Mouse (Mus musculus): Measurements from ENCODE around the gene 2210016L21Rik. TPM values are rescaled to one million over a fixed set of nuclear protein-coding genes. Genes with fewer than 3 reads are reported as not detected.
A peak's percentile ranks its signal among the peaks of the same experiment; 100 is the strongest.
"Not testable (repeated sequence)": the region's sequence is repeated elsewhere in the genome, so short reads cannot be mapped to it uniquely, and the experiment has no call there.

The 2210016L21Rik gene
- polyA plus RNA-seq, 1 experiment from 2014 or later: 38.5 TPM

DNA sequence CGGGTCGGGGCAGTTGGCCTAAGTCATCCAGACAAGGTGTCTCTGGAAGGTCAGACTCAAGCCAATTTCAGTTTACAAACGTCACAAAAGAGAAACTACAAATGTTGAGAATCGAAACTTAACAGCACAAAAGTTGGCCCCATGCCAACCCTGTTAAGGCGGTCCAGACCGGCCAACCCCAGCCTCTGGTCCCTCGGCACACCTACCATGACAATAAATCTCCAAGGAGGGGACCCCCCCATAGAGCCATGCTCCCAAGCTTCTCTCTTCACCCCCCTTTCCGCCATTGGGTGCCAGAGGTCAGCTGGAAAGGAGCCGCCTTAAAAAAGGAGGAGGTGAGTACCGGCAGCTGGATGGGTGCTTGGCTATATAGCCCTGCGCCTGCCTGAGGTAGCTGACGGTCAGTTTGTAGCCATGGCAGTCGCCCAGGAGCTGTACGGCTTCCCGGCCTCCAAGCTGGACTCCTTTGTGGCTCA lies 18.9 kb upstream of the 2210016L21Rik start, which contains the start of gene Oasl1:
TSS of gene Oasl1 (plus strand) at position 243 of the 476 bp plus-strand sequence.
- Histone ChIP-seq H3K4me2 (ENCODE audit: low read length) (peak within 1 kb of the TSS; percentile 67), H3K27ac (replicated peaks in 1 of 2; ENCODE audit: control insufficient read depth in 1 of 2, insufficient read depth in 1 of 2, low read depth in 2 of 2, low read length in 2 of 2) (no peak within 1 kb of the TSS), H3K27me3 (ENCODE audit: control insufficient read depth, insufficient read depth, low read length) (no peaks in the 10 kb centered on the region), H3K9ac (ENCODE audit: low read length) (peak within 1 kb of the TSS; percentile 49; the same call in 1 of the 2 replicates), H3K4me3 (ENCODE audit: control insufficient read depth in 1 of 2, insufficient read depth in 1 of 2, low read depth in 1 of 2, low read length in 2 of 2) (peak within 1 kb of the TSS; percentile 31 to 35), H3K9me3 (ENCODE audit: control insufficient read depth, low read length) (0 out of 2 replicates have a peak, but pooled peaks cover 4% of the 10 kb centered on the region), H3K4me1 (ENCODE audit: control insufficient read depth in 2 of 2, insufficient read depth in 2 of 2, low read length in 2 of 2) (peaks cover 3 to 6% of the 10 kb centered on the region in 2 experiments; a peak in 2 of 4 replicates), H3K36me3 (ENCODE audit: control insufficient read depth, insufficient read depth, low read length) (no peaks in the 10 kb centered on the region)
- 36% methylated on average over 15 of the region's 15 CpGs for WGBS
- ATAC-seq (ENCODE audit: insufficient number of reproducible peaks, insufficient read depth, low FRiP score, low read depth): no peak

DNA sequence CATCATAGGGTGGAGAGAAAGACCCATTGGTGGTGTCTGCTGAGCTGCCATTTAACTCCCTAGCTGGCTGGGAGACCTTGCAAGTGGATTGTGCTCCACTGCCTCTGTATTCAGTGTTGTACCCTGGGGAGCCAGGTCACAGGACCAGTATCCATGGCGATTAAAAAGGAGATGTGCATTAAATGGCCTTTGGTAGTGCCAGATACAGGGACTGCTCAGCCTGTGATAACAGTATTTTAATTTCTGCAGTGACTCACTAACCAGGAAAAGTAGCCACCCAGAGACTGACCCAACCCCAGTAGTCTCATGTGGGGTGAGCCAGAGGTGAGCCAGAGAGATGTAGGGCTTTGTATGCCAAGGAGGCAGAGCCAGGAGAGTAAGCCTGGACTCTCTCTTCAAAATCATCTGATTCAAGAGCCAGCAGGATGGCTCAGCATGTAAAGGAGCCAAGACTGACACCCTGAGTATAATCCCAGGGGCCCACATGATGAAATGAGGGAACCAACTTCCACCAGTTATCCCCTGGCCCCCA lies 15.7 kb upstream of the 2210016L21Rik start:
- Histone ChIP-seq H3K4me1 (ENCODE audit: control insufficient read depth in 2 of 2, insufficient read depth in 2 of 2, low read length in 2 of 2) (peaks cover 3 to 6% of the 10 kb centered on the region in 2 experiments; a peak in 2 of 4 replicates), H3K27me3 (ENCODE audit: control insufficient read depth, insufficient read depth, low read length) (no peaks in the 10 kb centered on the region), H3K9me3 (ENCODE audit: control insufficient read depth, low read length) (0 out of 2 replicates have a peak, but pooled peaks cover 4% of the 10 kb centered on the region), H3K9ac (ENCODE audit: low read length) (no peak overlapping the region), H3K27ac (replicated peaks in 1 of 2; ENCODE audit: control insufficient read depth in 1 of 2, insufficient read depth in 1 of 2, low read depth in 2 of 2, low read length in 2 of 2) (no peak overlapping the region), H3K4me2 (ENCODE audit: low read length) (no peak overlapping the region), H3K36me3 (ENCODE audit: control insufficient read depth, insufficient read depth, low read length) (no peaks in the 10 kb centered on the region), H3K4me3 (ENCODE audit: control insufficient read depth in 1 of 2, insufficient read depth in 1 of 2, low read depth in 1 of 2, low read length in 2 of 2) (no peak overlapping the region)
- 66% methylated on average over 1 of the region's 1 CpGs for WGBS
- ATAC-seq (ENCODE audit: insufficient number of reproducible peaks, insufficient read depth, low FRiP score, low read depth): no peak

DNA sequence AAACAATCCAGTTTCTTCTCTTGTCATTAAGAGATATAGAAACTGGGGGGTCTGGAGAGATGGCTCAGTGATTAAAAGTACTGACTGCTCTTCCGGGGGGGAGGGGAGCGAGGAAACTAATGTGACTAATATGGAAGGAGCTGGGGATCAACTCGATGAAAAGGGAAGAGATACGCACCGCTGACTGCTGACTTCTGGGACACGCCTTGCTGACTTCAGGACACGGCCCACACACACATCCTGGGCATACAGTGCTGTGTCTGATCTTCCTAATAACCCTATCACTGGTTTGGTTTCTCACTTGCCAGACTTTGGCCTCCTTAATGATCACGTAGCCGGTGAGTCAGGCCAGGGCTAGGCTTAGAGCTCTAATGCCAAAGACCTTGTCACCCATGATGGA lies 15.2 kb upstream of the 2210016L21Rik start:
- peaks cover 3 to 6% of the 10 kb centered on the region in 2 experiments; a peak in 2 of 4 replicates for H3K4me1 ChIP-seq (ENCODE audit: control insufficient read depth in 2 of 2, insufficient read depth in 2 of 2, low read length in 2 of 2)
- no peak overlapping the region for H3K9ac ChIP-seq (ENCODE audit: low read length)
- no peak overlapping the region for H3K4me3 ChIP-seq (ENCODE audit: control insufficient read depth in 1 of 2, insufficient read depth in 1 of 2, low read depth in 1 of 2, low read length in 2 of 2)
- WGBS: 76% methylated on average over 9 of the region's 9 CpGs
- H3K9me3 ChIP-seq (ENCODE audit: control insufficient read depth, low read length): 0 out of 2 replicates have a peak, but pooled peaks cover 4% of the 10 kb centered on the region
- no peaks in the 10 kb centered on the region for H3K36me3 ChIP-seq (ENCODE audit: control insufficient read depth, insufficient read depth, low read length)
- no peak overlapping the region for H3K4me2 ChIP-seq (ENCODE audit: low read length)
- no peak for ATAC-seq (ENCODE audit: insufficient number of reproducible peaks, insufficient read depth, low FRiP score, low read depth)
- no peaks in the 10 kb centered on the region for H3K27me3 ChIP-seq (ENCODE audit: control insufficient read depth, insufficient read depth, low read length)
- H3K27ac ChIP-seq (replicated peaks in 1 of 2; ENCODE audit: control insufficient read depth in 1 of 2, insufficient read depth in 1 of 2, low read depth in 2 of 2, low read length in 2 of 2): no peak overlapping the region

DNA sequence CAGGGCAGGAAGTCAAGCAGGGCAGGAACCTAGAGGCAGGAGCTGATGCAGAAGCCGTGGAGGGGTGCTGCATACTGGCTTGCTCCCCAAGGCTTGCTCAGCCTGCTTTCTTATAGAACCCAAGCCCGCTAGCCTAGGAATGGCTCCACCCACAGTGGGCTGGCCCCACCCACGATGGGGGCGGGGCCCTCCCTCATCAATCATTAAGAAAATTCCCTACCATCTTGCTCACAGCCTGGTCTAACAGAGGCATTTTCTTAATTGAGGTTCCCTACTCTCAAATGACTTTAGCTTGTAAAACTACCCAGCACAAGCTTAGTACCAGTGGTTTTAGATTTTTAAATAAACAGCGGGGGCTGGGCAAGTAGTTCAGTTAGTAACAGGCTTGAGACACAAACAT lies 10.3 kb upstream of the 2210016L21Rik start:
- Histone ChIP-seq H3K36me3 (ENCODE audit: control insufficient read depth, insufficient read depth, low read length) (no peaks in the 10 kb centered on the region), H3K9ac (ENCODE audit: low read length) (no peak overlapping the region), H3K4me3 (ENCODE audit: control insufficient read depth in 1 of 2, insufficient read depth in 1 of 2, low read depth in 1 of 2, low read length in 2 of 2) (no peak overlapping the region), H3K4me1 (ENCODE audit: control insufficient read depth in 2 of 2, insufficient read depth in 2 of 2, low read length in 2 of 2) (no peaks in the 10 kb centered on the region), H3K27ac (replicated peaks in 1 of 2; ENCODE audit: control insufficient read depth in 1 of 2, insufficient read depth in 1 of 2, low read depth in 2 of 2, low read length in 2 of 2) (no peak overlapping the region), H3K9me3 (ENCODE audit: control insufficient read depth, low read length) (no peaks in the 10 kb centered on the region), H3K4me2 (ENCODE audit: low read length) (no peak overlapping the region), H3K27me3 (ENCODE audit: control insufficient read depth, insufficient read depth, low read length) (no peaks in the 10 kb centered on the region)
- no peak for ATAC-seq (ENCODE audit: insufficient number of reproducible peaks, insufficient read depth, low FRiP score, low read depth)
- 56% methylated on average over 5 of the region's 5 CpGs for WGBS

DNA sequence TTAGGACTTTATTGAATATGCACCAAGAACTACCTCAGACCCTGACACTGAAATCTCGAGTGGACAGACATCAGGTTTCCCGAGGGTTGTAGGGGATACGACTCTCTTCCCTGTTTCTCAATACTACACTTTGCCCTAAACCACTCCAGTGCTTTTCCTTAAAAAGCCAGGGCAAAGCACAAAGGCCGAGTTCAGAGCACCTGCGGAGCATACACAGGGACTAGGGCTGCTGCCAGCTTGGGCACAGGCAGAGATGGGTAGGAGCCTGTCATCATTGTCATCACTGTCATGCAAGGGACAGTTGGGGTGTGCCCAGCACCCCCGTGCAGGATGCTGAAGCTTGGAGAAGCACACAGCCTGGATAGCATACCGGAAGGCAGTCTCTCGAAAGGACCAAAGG lies 8.8 kb upstream of the 2210016L21Rik start:
- no peaks in the 10 kb centered on the region for H3K36me3 ChIP-seq (ENCODE audit: control insufficient read depth, insufficient read depth, low read length)
- H3K4me2 ChIP-seq (ENCODE audit: low read length): no peak overlapping the region
- no peak overlapping the region for H3K4me3 ChIP-seq (ENCODE audit: control insufficient read depth in 1 of 2, insufficient read depth in 1 of 2, low read depth in 1 of 2, low read length in 2 of 2)
- no peak overlapping the region for H3K9ac ChIP-seq (ENCODE audit: low read length)
- no peaks in the 10 kb centered on the region for H3K9me3 ChIP-seq (ENCODE audit: control insufficient read depth, low read length)
- no peak for ATAC-seq (ENCODE audit: insufficient number of reproducible peaks, insufficient read depth, low FRiP score, low read depth)
- WGBS: 78% methylated on average over 8 of the region's 8 CpGs
- no peak overlapping the region for H3K27ac ChIP-seq (replicated peaks in 1 of 2; ENCODE audit: control insufficient read depth in 1 of 2, insufficient read depth in 1 of 2, low read depth in 2 of 2, low read length in 2 of 2)
- H3K4me1 ChIP-seq (ENCODE audit: control insufficient read depth in 2 of 2, insufficient read depth in 2 of 2, low read length in 2 of 2): no peaks in the 10 kb centered on the region
- no peaks in the 10 kb centered on the region for H3K27me3 ChIP-seq (ENCODE audit: control insufficient read depth, insufficient read depth, low read length)

DNA sequence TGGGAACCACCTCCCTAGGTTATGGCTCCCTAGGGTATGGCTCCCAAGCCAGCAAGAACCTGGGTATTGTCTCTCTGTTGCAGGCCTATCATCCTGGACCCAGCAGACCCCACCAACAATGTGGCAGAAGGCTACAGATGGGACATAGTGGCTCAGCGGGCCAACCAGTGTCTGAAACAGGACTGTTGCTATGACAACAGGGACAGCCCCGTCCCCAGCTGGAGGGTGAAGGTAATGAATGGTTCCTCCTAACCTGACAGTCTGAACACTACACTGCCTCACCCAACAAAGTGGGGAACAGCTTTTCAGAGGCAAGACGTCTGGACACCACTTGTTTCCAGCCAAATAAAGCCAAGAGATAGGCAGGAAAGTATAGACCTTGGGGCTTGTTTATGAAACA lies 6.1 kb upstream of the 2210016L21Rik start:
- WGBS: 43% methylated on average over 3 of the region's 3 CpGs
- Histone ChIP-seq H3K27ac (replicated peaks in 1 of 2; ENCODE audit: control insufficient read depth in 1 of 2, insufficient read depth in 1 of 2, low read depth in 2 of 2, low read length in 2 of 2) (no peak overlapping the region), H3K4me1 (ENCODE audit: control insufficient read depth in 2 of 2, insufficient read depth in 2 of 2, low read length in 2 of 2) (no peaks in the 10 kb centered on the region), H3K4me2 (ENCODE audit: low read length) (no peak overlapping the region), H3K36me3 (ENCODE audit: control insufficient read depth, insufficient read depth, low read length) (no peaks in the 10 kb centered on the region), H3K9me3 (ENCODE audit: control insufficient read depth, low read length) (no peaks in the 10 kb centered on the region), H3K9ac (ENCODE audit: low read length) (no peak overlapping the region), H3K4me3 (ENCODE audit: control insufficient read depth in 1 of 2, insufficient read depth in 1 of 2, low read depth in 1 of 2, low read length in 2 of 2) (no peak overlapping the region), H3K27me3 (ENCODE audit: control insufficient read depth, insufficient read depth, low read length) (no peaks in the 10 kb centered on the region)
- ATAC-seq (ENCODE audit: insufficient number of reproducible peaks, insufficient read depth, low FRiP score, low read depth): no peak

DNA sequence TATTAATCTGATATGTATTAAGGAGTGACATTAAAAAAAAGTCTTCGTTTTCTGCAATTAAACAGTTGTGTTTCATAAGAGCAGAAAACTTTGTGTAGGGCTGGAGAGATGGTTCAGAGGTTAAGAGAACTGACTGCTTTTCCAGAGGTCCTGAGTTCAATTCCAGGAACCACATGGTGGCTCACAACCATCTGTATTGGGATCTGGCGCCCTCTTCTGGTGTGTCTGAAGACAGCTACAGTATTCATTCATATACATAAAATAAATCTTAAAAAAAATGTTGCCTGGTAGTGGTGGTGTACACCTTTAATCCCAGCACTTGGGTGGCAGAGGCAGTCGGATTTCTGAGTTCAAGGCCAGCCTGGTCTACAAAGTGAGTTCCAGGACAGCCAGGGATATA lies 820 bp upstream of the 2210016L21Rik start:
- 51% methylated on average over 3 of the region's 3 CpGs for WGBS
- not testable (repeated sequence) for H3K36me3 ChIP-seq (ENCODE audit: control insufficient read depth, insufficient read depth, low read length)
- H3K4me2 ChIP-seq (ENCODE audit: low read length): peak overlapping the region; percentile 91; the same call in 1 of the 2 replicates

DNA sequence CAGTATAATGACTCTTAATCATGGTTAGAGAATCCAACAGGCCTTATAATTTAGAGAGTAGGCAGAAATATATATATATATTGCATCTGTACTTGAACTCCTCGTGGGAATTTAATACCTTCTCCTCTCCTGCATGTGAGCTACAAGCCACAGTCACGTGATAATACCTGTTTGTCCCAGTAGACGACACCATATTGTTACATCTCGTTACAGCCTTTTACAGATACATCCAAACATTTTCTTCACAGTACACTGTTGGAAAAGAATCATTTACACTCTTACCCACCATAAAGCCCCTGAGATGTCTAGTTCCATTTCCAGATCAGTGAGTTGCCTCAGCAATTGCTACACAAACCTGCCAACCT lies 790 bp downstream of the 2210016L21Rik start:
- H3K4me2 ChIP-seq (ENCODE audit: low read length): peak overlapping the region; percentile 91

More for the DNA sequence above, 820 bp upstream of the 2210016L21Rik start:
- not testable (repeated sequence) for H3K9me3 ChIP-seq (ENCODE audit: control insufficient read depth, low read length); H3K27me3 ChIP-seq (ENCODE audit: control insufficient read depth, insufficient read depth, low read length); H3K4me3 ChIP-seq (ENCODE audit: control insufficient read depth in 1 of 2, insufficient read depth in 1 of 2, low read depth in 1 of 2, low read length in 2 of 2); H3K9ac ChIP-seq (ENCODE audit: low read length); ATAC-seq (ENCODE audit: insufficient number of reproducible peaks, insufficient read depth, low FRiP score, low read depth); H3K27ac ChIP-seq (replicated peaks in 1 of 2; ENCODE audit: control insufficient read depth in 1 of 2, insufficient read depth in 1 of 2, low read depth in 2 of 2, low read length in 2 of 2); H3K4me1 ChIP-seq (ENCODE audit: control insufficient read depth in 2 of 2, insufficient read depth in 2 of 2, low read length in 2 of 2)

More for the DNA sequence above, 790 bp downstream of the 2210016L21Rik start:
- no peaks in the 10 kb centered on the region for H3K9me3 ChIP-seq (ENCODE audit: control insufficient read depth, low read length)
- H3K36me3 ChIP-seq (ENCODE audit: control insufficient read depth, insufficient read depth, low read length): peaks cover 23% of the 10 kb centered on the region
- 52% methylated on average over 4 of the region's 4 CpGs for WGBS
- ATAC-seq (ENCODE audit: insufficient number of reproducible peaks, insufficient read depth, low FRiP score, low read depth): no peak
- peak overlapping the region in 1 of 2 experiments; percentile 82; a peak in 1 of 4 replicates for H3K27ac ChIP-seq (replicated peaks in 1 of 2; ENCODE audit: control insufficient read depth in 1 of 2, insufficient read depth in 1 of 2, low read depth in 2 of 2, low read length in 2 of 2)
- H3K27me3 ChIP-seq (ENCODE audit: control insufficient read depth, insufficient read depth, low read length): no peaks in the 10 kb centered on the region
- H3K4me3 ChIP-seq (ENCODE audit: control insufficient read depth in 1 of 2, insufficient read depth in 1 of 2, low read depth in 1 of 2, low read length in 2 of 2): peak overlapping the region; percentile 80 to 94
- peak overlapping the region; percentile 96 for H3K9ac ChIP-seq (ENCODE audit: low read length)
- H3K4me1 ChIP-seq (ENCODE audit: control insufficient read depth in 2 of 2, insufficient read depth in 2 of 2, low read length in 2 of 2): peaks cover 0 to 6% of the 10 kb centered on the region in 2 experiments; a peak in 1 of 4 replicates

All from heart, embryonic 14.5 days (tissue).